Mouse (Mus musculus) olfactory bulb, adult 2 months (tissue): Measurements from ENCODE around the gene Tgm5. TPM values are rescaled to one million over a fixed set of nuclear protein-coding genes. Genes with fewer than 3 reads are reported as not detected.
"Not testable (repeated sequence)": the region's sequence is repeated elsewhere in the genome, so short reads cannot be mapped to it uniquely, and the experiment has no call there.

Source experiments
- H3K27ac ChIP-seq: fragments of 200-500 bp; 2 replicates; pipeline ENCODE4 v1.5.1; 2012; ENCODE audit warnings: low read depth, low read length; ENCODE audit not compliant: insufficient read depth
- H3K4me1 ChIP-seq: fragments of 200-500 bp; 2 replicates; pipeline ENCODE4 v1.6.1; 2012; ENCODE audit warnings: low read length; ENCODE audit not compliant: control insufficient read depth, insufficient read depth
- H3K4me3 ChIP-seq: fragments of 200-500 bp; 2 replicates; pipeline ENCODE4 v1.5.1; 2012; ENCODE audit warnings: mild to moderate bottlenecking, low read depth, low read length, moderate library complexity; ENCODE audit not compliant: insufficient read depth
- CTCF ChIP-seq: fragments of 200-500 bp; IDR thresholded peaks from 2 replicates; pipeline ENCODE4 v1.5.1; 2012; ENCODE audit warnings: low read depth, mild to moderate bottlenecking, low read length, moderate library complexity; ENCODE audit not compliant: insufficient read depth
- POLR2A ChIP-seq: fragments of 200-500 bp; IDR thresholded peaks from 2 replicates; pipeline ENCODE4 v1.6.1; 2012; ENCODE audit warnings: mild to moderate bottlenecking, low read depth, low read length, moderate library complexity; ENCODE audit not compliant: insufficient read depth
- WGBS: fragments of 180-500 bp; shearing (Covaris S2); methylation state at CpG from one replicate; pipeline ENCODE4 v1.1.7; 2018; 5-methylcytosine and 5-hydroxymethylcytosine counted together
- polyA plus RNA-seq: library from polyadenylated mRNA; stranded (reverse); fragments of >200 nt; gene quantifications from 2 replicates; pipeline ENCODE4 v1.2.4, GENCODE M21; 2012; ENCODE audit warnings: low replicate concordance; ENCODE audit not compliant: missing spikeins, insufficient read depth, insufficient read length

The Tgm5 gene
- polyA plus RNA-seq = not detected in 2 replicates

- TF ChIP-seq CTCF (no peak), POLR2A (no peak)
- H3K4me1 ChIP-seq = no peaks in the 10 kb centered on the region
- H3K27ac ChIP-seq = no peak within 1 kb of the TSS
- no peak within 1 kb of the TSS for H3K4me3 ChIP-seq
- WGBS = 43% methylated on average over 6 of the region's 6 CpGs
These were observed at the start of gene Tgm5 for GRCm38 (mm10) chr2:121085480-121086185. Tgm5 (minus strand) TSS chr2:121085841.

GRCm38 (mm10) chr2:121132822-121133221, 47.2 kb upstream of the Tgm5 start:
- H3K4me3 ChIP-seq = no peak overlapping the region
- WGBS = 86% methylated on average over 1 of the region's 1 CpGs
- H3K27ac ChIP-seq = no peak overlapping the region
- no peaks in the 10 kb centered on the region; the same call in 1 of the 2 replicates for H3K4me1 ChIP-seq
- TF ChIP-seq POLR2A (no peak), CTCF (no peak)

GRCm38 (mm10) chr2:121128865-121129620, 43.4 kb upstream of the Tgm5 start:
- 73% methylated on average over 9 of the region's 9 CpGs for WGBS
- Histone ChIP-seq H3K4me3 (no peak overlapping the region), H3K27ac (no peak overlapping the region), H3K4me1 (no peaks in the 10 kb centered on the region)
- TF ChIP-seq POLR2A (no peak), CTCF (no peak)

- Histone ChIP-seq H3K4me1 (no peaks in the 10 kb centered on the region), H3K27ac (no peak overlapping the region), H3K4me3 (no peak overlapping the region)
- TF ChIP-seq POLR2A (no peak), CTCF (no peak)
- 88% methylated on average over 1 of the region's 1 CpGs for WGBS
These were observed 41.9 kb upstream of the Tgm5 start for GRCm38 (mm10) chr2:121127536-121127935.

- not testable (repeated sequence) for H3K4me1 ChIP-seq, H3K4me3 ChIP-seq, H3K27ac ChIP-seq
- WGBS = 93% methylated on average over 5 of the region's 5 CpGs
These were observed 40.7 kb upstream of the Tgm5 start for GRCm38 (mm10) chr2:121126302-121126701.

- Histone ChIP-seq H3K4me3 (no peak overlapping the region), H3K27ac (no peak overlapping the region), H3K4me1 (no peaks in the 10 kb centered on the region)
- no peak for TF ChIP-seq CTCF
- TF ChIP-seq POLR2A = no peak
- WGBS = 75% methylated on average over 3 of the region's 3 CpGs
These were observed 33.6 kb upstream of the Tgm5 start for GRCm38 (mm10) chr2:121119260-121119659.

- no peaks in the 10 kb centered on the region for H3K4me1 ChIP-seq
- H3K4me3 ChIP-seq = no peak overlapping the region
- no peak for TF ChIP-seq POLR2A
- no peak for TF ChIP-seq CTCF
- 88% methylated on average over 2 of the region's 2 CpGs for WGBS
- no peak overlapping the region for H3K27ac ChIP-seq
These were observed 29.8 kb upstream of the Tgm5 start for GRCm38 (mm10) chr2:121115418-121115817.

GRCm38 (mm10) chr2:121109695-121110094, 24.1 kb upstream of the Tgm5 start, which contains the start of gene Tgm7:
Tgm7 (minus strand) TSS chr2:121109795.
- H3K4me1 ChIP-seq = no peaks in the 10 kb centered on the region
- no peak within 1 kb of the TSS for H3K27ac ChIP-seq
- TF ChIP-seq POLR2A = no peak
- 88% methylated on average over 4 of the region's 4 CpGs for WGBS
- H3K4me3 ChIP-seq = no peak within 1 kb of the TSS

- Histone ChIP-seq H3K27ac (no peak overlapping the region), H3K4me1 (no peaks in the 10 kb centered on the region), H3K4me3 (no peak overlapping the region)
- TF ChIP-seq POLR2A (no peak), CTCF (no peak)
These were observed 20.3 kb upstream of the Tgm5 start for GRCm38 (mm10) chr2:121105940-121106339.
